Mouse (Mus musculus) lung, adult 18-20 months (tissue): ENCODE data around the gene Lmntd1.
A peak's percentile ranks its signal among the peaks of the same experiment; 100 is the strongest.

Experiments used
- DNase-seq, 2 experiments: peaks; one replicate each; pipeline ENCODE4 v3.0.0; 2022; ENCODE audit warnings: mixed read lengths in 2 of 2

The Lmntd1 gene

GRCm38 (mm10) chr6:145374372-145374771, 239.7 kb downstream of the Lmntd1 start:
- no peak for DNase-seq

DNA sequence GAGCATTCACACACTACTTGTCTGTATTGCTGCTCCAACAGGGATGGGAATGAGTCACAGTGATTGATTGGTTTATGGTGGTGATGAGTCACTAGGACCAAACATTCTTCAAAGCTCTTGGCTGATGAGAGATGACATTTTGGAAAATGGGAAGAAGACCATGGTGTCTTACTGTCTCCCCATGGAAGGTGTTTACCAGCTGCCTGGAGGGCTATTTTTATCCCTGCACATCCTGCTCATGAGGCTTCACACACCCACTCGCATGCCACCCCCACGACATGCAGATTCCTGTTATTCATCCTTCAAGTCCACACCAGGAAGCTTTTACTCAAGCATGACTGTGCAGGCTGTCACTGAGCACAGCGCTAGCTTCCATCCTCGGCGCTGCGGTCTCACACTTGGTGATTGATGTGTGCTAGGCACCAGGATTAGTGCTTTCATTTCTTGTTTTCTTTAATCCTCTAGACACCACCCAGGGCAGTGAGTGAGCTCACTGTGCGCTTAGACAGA, 240.4 kb downstream of the Lmntd1 start:
- no peak for DNase-seq

GRCm38 (mm10) chr6:145372066-145372465, 242.1 kb downstream of the Lmntd1 start:
- DNase-seq = no peak

- DNase-seq = no peak
Observed at GRCm38 (mm10) chr6:145371586-145371985, 242.5 kb downstream of the Lmntd1 start.

GRCm38 (mm10) chr6:145370302-145370701, 243.8 kb downstream of the Lmntd1 start:
- DNase-seq = no peak

- no peak for DNase-seq
Observed at GRCm38 (mm10) chr6:145369290-145369689, 244.8 kb downstream of the Lmntd1 start.

GRCm38 (mm10) chr6:145366488-145366887, 247.6 kb downstream of the Lmntd1 start:
- DNase-seq = peak in 1 of 2 experiments; percentile 20

- DNase-seq = no peak
Observed at GRCm38 (mm10) chr6:145363698-145364097, 250.4 kb downstream of the Lmntd1 start.

- peak; percentile 32 to 51 for DNase-seq
Observed at GRCm38 (mm10) chr6:145361109-145361694, 252.9 kb downstream of the Lmntd1 start.

DNA sequence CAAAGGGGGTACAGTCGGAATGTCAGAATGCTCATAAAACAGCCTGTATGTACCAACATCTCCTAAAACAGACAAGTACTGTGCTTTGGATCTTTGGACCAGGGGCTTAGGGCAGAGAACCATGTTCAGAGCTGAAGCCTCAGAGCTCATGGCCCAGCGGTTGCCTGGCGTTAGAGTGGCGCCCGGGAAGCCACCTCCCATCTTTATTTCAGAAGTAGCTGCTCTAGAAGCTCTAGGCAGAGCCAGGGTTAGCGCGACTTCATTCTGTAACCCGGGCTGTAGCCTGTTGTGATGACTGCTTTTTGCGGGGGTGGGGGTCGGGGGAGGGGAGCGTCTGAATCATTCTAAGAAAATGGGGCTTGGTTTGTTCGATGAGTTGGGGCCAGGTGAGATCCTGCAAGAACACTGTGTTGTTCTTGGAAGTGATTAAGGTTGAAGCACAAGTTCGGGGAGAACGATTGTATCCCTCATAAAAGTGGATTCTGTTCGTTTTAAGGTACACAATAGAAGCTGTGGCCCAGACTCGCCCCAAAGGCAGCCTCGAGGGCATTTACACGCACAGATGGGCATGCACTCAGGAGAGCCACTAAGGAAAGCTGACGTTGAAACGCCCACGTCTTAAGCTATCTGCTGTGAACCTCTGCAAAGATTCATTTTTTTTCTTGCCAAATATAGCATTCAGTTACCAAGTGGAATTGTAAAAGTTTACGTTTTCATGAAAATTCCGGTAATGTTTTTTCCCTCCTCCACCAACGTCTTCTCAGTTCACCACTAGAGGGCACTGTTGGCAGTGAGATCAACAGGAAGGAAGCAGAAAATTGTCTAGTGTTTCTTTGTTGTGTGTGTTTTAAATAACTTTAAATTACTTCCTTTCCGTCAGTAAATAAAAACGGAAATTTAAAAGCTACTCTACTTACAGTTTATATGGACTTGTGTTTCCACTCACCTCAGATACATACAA, 254.4 kb downstream of the Lmntd1 start:
- DNase-seq = peak in 1 of 2 experiments; percentile 31

DNA sequence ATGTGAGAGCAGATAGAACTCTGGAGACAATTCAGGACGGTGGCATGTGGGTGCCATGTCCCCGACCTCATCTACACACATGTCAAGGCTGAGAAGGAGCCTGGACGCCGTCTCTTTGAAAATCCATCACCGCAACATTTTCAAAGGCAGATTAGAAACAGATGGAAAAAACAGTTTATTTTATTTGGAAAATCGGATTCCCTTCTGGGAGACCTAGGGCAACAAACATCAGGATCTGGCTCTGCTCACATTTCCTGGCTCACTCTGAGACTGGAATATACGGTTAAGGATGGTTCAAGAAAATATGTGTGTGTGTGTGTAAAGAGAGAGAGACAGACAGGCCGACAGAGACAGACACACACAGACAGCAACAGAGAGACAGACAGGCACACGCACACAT, 256.1 kb downstream of the Lmntd1 start:
- DNase-seq = no peak

GRCm38 (mm10) chr6:145353806-145354205, 260.3 kb downstream of the Lmntd1 start:
- no peak for DNase-seq

DNA sequence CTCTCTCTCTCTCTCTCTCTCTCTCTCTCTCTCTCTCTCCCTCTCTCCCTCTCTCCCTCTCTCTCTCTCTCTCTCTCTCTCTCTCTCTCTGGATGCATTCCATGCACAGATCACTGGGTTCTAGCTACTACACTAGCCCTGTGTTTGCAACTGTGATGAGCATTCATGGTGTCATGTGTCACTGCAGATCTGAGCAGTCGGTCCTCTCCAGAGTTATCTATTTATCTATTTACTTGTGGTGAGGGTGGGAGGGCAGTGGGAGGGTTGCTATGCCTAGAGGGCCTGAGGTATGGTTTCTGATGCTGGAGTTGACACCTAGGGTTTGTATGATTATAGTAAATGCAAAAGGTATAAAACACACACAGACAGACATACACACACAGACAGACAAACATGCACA, 261.4 kb downstream of the Lmntd1 start:
- no peak for DNase-seq

- DNase-seq = no peak
Observed at GRCm38 (mm10) chr6:145348196-145348915, 265.8 kb downstream of the Lmntd1 start.

DNA sequence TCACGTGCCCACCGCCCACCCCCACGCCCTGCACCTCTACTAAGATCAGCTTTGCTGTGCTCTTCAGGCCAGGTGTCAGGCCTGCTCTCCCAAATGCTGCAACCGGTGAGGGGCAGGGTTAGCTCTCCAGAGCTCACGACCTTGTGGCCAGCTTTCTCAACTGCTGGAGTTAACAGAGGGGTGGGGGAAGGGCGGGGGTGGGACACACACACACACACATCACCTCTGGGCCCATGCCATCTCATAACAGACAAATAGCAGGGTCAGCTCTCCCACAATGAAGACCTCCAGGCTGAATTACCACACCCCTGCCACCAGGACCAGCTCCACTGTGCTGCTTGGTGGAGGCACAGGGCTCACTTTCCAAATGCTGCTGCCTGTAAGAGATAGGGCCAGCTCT, 266.5 kb downstream of the Lmntd1 start:
- DNase-seq = no peak

- DNase-seq = no peak
Observed at GRCm38 (mm10) chr6:145346789-145347557, 267.1 kb downstream of the Lmntd1 start.

DNA sequence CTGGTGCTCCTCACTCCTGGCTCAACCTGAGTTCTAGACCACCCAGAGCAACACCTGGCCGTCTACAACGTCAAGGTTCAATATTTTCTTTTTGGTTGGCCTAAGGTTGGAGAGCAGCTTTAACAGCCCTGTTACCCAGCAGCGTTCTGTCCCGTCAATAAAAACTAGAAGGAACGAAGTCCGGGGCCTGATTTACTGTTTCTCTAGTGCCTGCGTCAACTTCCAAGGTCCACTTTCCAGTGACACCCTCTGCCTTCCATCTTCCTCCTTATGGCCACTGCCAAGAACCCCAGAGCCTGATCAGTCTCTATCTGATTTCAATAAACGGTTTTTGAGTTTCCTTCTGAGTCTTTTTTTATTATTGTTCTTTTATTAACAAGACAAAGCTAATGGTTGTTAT, 267.8 kb downstream of the Lmntd1 start:
- no peak for DNase-seq

DNA sequence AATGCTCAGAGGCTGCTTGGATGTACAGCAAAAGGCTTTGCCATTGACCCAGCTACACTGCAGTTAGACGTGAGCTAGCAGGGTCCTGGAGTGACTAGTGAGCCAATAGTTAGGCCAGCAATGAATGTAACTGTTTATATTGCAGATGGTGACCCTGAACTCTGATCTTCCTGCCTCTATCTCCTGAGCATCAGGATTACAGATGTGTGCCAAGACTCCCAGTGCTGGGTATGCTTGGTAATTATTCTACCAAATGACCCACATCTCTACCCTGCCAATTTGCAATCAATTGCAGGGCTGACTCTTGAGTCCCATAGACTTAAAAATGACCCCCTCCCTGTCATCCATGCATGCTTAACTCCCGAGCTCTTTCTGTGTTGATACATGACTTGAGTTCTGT, 269.4 kb downstream of the Lmntd1 start:
- DNase-seq = no peak

- DNase-seq = no peak
Observed at GRCm38 (mm10) chr6:145343457-145343856, 270.7 kb downstream of the Lmntd1 start.

- no peak for DNase-seq
Observed at GRCm38 (mm10) chr6:145342836-145343235, 271.3 kb downstream of the Lmntd1 start.

DNA sequence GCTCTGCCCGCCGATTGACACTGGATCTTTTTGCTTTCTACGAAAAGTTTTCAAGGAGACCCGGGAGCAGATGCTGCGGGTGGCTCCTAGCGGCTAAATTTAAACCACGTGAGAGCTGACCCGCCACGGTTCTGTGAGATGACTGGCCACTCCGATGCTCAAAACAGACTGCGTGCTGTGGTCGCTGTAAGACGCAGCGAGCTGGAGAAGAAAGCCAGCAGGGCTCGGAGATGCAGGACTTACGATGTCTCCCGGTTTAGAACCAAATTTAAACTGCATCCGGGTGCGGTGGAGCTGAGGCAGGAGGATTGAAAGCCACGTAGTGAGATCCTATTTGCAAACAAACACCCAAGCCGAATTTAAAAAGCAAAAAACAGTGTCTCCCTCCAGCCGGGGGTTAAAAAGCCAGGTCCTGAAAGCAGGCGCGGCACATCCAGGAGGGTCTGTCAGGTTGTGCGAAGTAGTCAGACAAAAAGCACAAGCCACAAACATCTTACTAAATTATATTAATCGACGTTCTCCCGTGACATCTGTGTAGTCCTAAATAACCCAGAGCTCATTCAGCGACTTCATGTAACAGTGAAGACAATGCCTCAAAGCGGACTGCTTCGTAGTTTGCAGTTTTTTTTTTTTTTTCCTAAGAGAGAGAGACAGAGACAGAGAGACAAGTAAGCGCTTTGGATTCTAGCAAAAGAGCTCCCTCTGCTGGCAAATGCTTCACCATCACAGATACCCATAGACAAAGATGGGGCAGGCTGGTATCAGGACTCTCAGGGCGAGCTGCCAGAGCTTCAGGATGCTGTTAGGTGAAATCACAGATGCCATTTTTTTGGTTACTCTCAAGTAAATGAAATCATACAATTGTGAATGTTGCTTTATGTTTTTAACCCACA, 272.6 kb downstream of the Lmntd1 start:
- DNase-seq = peak; percentile 86 to 91
